Mouse (Mus musculus): Measurements from ENCODE around the gene Ext2. TPM values are rescaled to one million over a fixed set of nuclear protein-coding genes. Genes with fewer than 3 reads are reported as not detected.
A peak's percentile ranks its signal among the peaks of the same experiment; 100 is the strongest.

Gene Ext2
- 79.8 and 87.2 TPM in 2 replicates for polyA plus RNA-seq (2016; fragmentation: Nextera tagmentation; extraction: Ambion mirVana)

DNA sequence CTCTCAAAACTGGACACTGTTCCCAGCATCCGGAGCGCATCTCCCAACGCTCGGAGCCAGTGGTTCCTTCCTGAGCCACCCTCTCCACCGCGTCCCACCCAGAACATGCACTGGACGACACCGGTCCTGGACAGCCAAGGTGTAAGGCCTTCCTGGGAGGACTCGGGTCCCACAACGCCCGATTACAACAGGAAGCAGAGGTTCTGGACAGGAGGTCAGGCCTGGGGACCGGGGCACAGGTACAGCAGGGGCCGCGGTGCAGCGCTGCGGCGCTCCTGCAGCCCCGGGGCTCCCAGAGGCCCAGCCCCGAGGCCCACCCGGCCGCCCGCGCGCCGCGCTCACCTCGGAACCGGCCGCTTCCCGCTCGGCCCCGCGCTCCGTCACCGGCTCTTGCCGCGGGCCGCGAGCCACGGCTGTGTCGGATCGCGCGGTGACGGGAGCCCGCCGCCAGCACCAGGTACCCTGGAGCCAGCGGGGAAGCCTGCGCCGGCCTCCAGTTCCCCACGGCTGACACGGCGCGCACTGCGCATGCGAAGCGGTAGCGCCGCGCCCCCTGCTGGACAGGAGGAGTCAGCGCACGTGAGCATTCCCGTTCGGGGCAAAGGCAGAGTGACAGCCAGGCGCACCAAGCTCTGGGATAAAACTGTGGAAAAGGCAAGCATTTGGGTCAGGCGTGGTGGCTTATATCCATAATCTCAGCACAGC is at the start of gene Ext2:
Gene Ext2 (minus strand): TSS at position 524 of the 705 bp plus-strand sequence.
- WGBS = under 1% methylated on average over 65 of the region's 66 CpGs
- ATAC-seq (ENCODE audit: insufficient number of reproducible peaks, low FRiP score) = peak; percentile 89
- H3K4me3 ChIP-seq = peak within 1 kb of the TSS; percentile 97
- H3K27ac ChIP-seq (ENCODE audit: poor library complexity, severe bottlenecking) = no peak within 1 kb of the TSS
- H3K36me3 ChIP-seq = peaks cover 9% of the 10 kb centered on the region; the same call in 1 of the 2 replicates
- no peaks in the 10 kb centered on the region for H3K9me3 ChIP-seq (replicated peaks)
- no peaks in the 10 kb centered on the region for H3K27me3 ChIP-seq (replicated peaks)
- peaks cover 10% of the 10 kb centered on the region for H3K4me1 ChIP-seq (replicated peaks)
- peak within 1 kb of the TSS; percentile 83 for H3K4me2 ChIP-seq
- H3K9ac ChIP-seq = peak within 1 kb of the TSS; percentile 93

GRCm38 (mm10) chr2:93871411-93871925 is 49.1 kb upstream of the Ext2 start:
- Histone ChIP-seq H3K27ac (ENCODE audit: poor library complexity, severe bottlenecking) (no peak overlapping the region), H3K9ac (no peak overlapping the region), H3K4me2 (no peak overlapping the region), H3K9me3 (replicated peaks) (no peaks in the 10 kb centered on the region), H3K27me3 (replicated peaks) (peaks cover 5% of the 10 kb centered on the region; the same call in 1 of the 2 replicates), H3K4me1 (replicated peaks) (peaks cover 13% of the 10 kb centered on the region), H3K4me3 (no peak overlapping the region), H3K36me3 (no peaks in the 10 kb centered on the region)
- WGBS = 85% methylated on average over 4 of the region's 4 CpGs
- no peak for ATAC-seq (ENCODE audit: insufficient number of reproducible peaks, low FRiP score)

DNA sequence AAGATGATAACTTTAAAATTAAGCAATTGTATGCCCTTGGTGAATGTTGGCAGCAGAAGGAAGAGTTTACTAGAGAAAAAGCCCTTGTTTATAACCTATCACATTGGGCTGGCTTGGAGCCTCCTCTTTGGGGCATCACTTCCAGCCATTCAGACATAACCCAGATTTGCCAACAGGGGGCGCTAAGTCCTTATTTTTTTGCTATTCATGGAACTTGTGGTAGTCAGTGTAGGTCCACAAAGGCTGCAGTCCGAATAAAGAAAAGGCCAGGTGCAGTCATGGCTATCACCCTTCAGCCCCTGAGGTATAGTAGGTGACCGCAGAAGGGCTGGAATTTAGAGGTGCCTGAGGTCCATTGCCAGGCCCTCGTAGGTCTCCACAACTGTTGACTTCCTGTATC is 48.5 kb upstream of the Ext2 start:
- no peaks in the 10 kb centered on the region for H3K36me3 ChIP-seq
- no peak overlapping the region for H3K4me2 ChIP-seq
- H3K27me3 ChIP-seq (replicated peaks) = peaks cover 5% of the 10 kb centered on the region; the same call in 1 of the 2 replicates
- H3K4me1 ChIP-seq (replicated peaks) = peaks cover 13% of the 10 kb centered on the region
- no peak overlapping the region for H3K9ac ChIP-seq
- H3K4me3 ChIP-seq = no peak overlapping the region
- no peak overlapping the region for H3K27ac ChIP-seq (ENCODE audit: poor library complexity, severe bottlenecking)
- 0 out of 2 replicates have a peak, but pooled peaks have one; percentile 63 for ATAC-seq (ENCODE audit: insufficient number of reproducible peaks, low FRiP score)
- H3K9me3 ChIP-seq (replicated peaks) = no peaks in the 10 kb centered on the region
- WGBS = 40% methylated on average over 4 of the region's 4 CpGs

- H3K4me3 ChIP-seq = no peak within 1 kb of the TSS
- no peak within 1 kb of the TSS for H3K27ac ChIP-seq (ENCODE audit: poor library complexity, severe bottlenecking)
- H3K4me2 ChIP-seq = no peak within 1 kb of the TSS
- H3K9ac ChIP-seq = no peak within 1 kb of the TSS
- WGBS = 60% methylated on average over 7 of the region's 7 CpGs
- H3K36me3 ChIP-seq = no peaks in the 10 kb centered on the region
- ATAC-seq (ENCODE audit: insufficient number of reproducible peaks, low FRiP score) = no peak
- peaks cover 5% of the 10 kb centered on the region; the same call in 1 of the 2 replicates for H3K27me3 ChIP-seq (replicated peaks)
- peaks cover 9% of the 10 kb centered on the region for H3K4me1 ChIP-seq (replicated peaks)
- no peaks in the 10 kb centered on the region for H3K9me3 ChIP-seq (replicated peaks)
Measured at GRCm38 (mm10) chr2:93869107-93869600, 46.8 kb upstream of the Ext2 start, which contains the start of gene Accsl. Gene Accsl (minus strand): TSS chr2:93869157.

- H3K4me1 ChIP-seq (replicated peaks) = peaks cover 3% of the 10 kb centered on the region; the same call in 1 of the 2 replicates
- H3K4me2 ChIP-seq = no peak overlapping the region
- no peak overlapping the region for H3K27ac ChIP-seq (ENCODE audit: poor library complexity, severe bottlenecking)
- no peak overlapping the region for H3K4me3 ChIP-seq
- WGBS = 74% methylated on average over 11 of the region's 11 CpGs
- no peak overlapping the region for H3K9ac ChIP-seq
- ATAC-seq (ENCODE audit: insufficient number of reproducible peaks, low FRiP score) = no peak
- no peaks in the 10 kb centered on the region for H3K9me3 ChIP-seq (replicated peaks)
- H3K27me3 ChIP-seq (replicated peaks) = peaks cover 5% of the 10 kb centered on the region; the same call in 1 of the 2 replicates
- H3K36me3 ChIP-seq = no peaks in the 10 kb centered on the region
Measured at GRCm38 (mm10) chr2:93868566-93868965, 46.2 kb upstream of the Ext2 start.

DNA sequence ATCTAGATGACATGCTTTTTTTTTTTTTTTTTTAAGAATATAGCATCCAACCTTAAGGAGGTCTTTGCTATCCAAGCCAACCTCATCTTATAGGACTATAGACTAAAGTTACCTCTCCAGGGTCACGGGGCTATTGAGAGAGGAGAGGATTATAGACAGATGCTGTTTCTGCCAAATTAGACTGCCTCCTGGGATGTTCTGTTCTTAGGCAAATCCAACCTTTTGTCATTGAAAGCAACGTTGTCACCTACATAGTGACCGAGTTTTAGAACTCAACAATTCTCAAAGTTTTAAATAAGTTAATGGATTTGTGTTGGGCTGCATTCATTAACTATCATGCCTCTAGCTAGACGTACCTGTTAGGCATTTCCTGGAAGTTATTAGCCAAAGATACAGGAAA is 40.9 kb upstream of the Ext2 start:
- Histone ChIP-seq H3K36me3 (no peaks in the 10 kb centered on the region), H3K4me1 (replicated peaks) (no peaks in the 10 kb centered on the region), H3K9ac (no peak overlapping the region), H3K27me3 (replicated peaks) (peaks cover 11% of the 10 kb centered on the region), H3K4me3 (no peak overlapping the region), H3K27ac (ENCODE audit: poor library complexity, severe bottlenecking) (no peak overlapping the region), H3K9me3 (replicated peaks) (no peaks in the 10 kb centered on the region), H3K4me2 (no peak overlapping the region)
- no peak for ATAC-seq (ENCODE audit: insufficient number of reproducible peaks, low FRiP score)
- 66% methylated on average over 4 of the region's 4 CpGs for WGBS

DNA sequence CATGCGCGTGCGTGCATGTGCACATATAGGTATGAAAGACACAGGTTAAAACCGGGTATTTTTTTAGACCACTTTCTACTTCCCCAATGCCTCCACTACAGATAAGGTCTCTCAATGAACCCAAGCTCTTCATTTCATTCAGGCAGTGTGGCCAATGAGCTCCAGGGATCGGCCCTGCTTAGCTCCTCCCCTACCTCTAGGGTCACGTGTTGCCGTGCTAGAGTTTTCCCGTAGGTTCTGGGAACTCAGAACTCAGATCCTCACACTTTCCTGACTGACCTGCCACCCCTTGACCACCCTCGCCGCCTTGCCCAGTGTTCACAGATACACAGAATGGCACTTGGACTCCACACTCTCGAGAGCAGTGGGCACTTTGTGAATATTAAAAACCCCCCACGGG is 36.5 kb upstream of the Ext2 start:
- Histone ChIP-seq H3K9ac (no peak overlapping the region), H3K4me1 (replicated peaks) (no peaks in the 10 kb centered on the region), H3K27me3 (replicated peaks) (peaks cover 15% of the 10 kb centered on the region), H3K9me3 (replicated peaks) (no peaks in the 10 kb centered on the region), H3K36me3 (no peaks in the 10 kb centered on the region), H3K4me3 (no peak overlapping the region), H3K27ac (ENCODE audit: poor library complexity, severe bottlenecking) (no peak overlapping the region), H3K4me2 (no peak overlapping the region)
- ATAC-seq (ENCODE audit: insufficient number of reproducible peaks, low FRiP score) = no peak
- WGBS = 67% methylated on average over 12 of the region's 12 CpGs

DNA sequence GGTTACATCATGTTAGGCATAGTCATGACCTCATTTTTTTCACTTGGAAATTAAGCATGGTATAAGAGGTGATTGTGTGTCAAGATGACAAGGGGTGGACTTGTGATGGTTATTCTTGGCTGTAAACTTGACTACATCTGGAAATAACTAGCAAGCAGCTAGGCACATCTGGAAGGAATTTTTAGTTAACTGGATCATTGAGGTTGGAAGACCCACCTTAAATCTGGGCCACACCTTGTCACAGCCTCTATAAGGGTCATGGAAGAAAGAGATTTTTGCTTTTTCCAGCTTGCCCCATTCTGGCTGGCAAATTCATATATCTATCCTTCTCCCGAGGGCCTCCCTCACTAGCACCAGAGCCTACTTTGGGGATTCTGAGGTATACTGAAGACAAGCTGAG is 28.9 kb upstream of the Ext2 start:
- H3K9me3 ChIP-seq (replicated peaks) = no peaks in the 10 kb centered on the region
- 63% methylated on average over 1 of the region's 1 CpGs for WGBS
- peaks cover 10% of the 10 kb centered on the region for H3K36me3 ChIP-seq
- 0 out of 2 replicates have a peak, but pooled peaks cover 4% of the 10 kb centered on the region for H3K27me3 ChIP-seq (replicated peaks)
- ATAC-seq (ENCODE audit: insufficient number of reproducible peaks, low FRiP score) = no peak
- H3K4me3 ChIP-seq = no peak overlapping the region
- H3K9ac ChIP-seq = no peak overlapping the region
- peaks cover 13% of the 10 kb centered on the region for H3K4me1 ChIP-seq (replicated peaks)
- no peak overlapping the region for H3K27ac ChIP-seq (ENCODE audit: poor library complexity, severe bottlenecking)
- no peak overlapping the region for H3K4me2 ChIP-seq

DNA sequence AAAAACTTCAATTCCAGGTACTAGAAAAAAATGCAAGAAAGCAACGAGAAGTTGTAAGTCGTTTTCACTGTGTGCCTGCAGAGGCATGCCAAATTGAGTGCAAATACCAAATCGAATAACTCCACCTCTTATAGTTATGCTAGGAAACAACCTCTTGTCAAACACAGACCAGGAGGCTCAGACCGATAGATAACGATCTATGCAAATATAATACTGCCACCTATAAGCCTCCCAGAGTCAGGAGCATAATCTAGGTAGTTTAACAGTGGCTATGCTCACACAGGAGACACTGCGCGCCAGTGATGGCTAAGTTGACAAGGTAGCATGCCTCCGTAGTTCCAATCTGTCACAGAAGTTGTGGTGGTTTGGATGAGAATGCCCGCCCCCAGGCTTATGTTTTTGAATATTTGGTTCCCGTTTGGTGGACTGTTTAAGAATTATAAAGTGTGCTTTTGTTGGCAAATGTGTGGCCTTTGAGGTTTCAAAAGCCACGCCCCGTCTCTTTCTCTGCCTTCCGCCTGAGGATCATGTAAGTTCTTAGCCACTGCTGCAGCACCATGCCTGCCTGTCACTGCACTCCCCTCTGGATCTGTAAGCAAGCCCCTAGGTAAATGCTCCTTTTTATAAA is 28.1 kb upstream of the Ext2 start:
- Histone ChIP-seq H3K27ac (ENCODE audit: poor library complexity, severe bottlenecking) (no peak overlapping the region), H3K4me1 (replicated peaks) (peaks cover 13% of the 10 kb centered on the region), H3K4me2 (peak overlapping the region; percentile 78), H3K9me3 (replicated peaks) (no peaks in the 10 kb centered on the region), H3K36me3 (peaks cover 13% of the 10 kb centered on the region), H3K27me3 (replicated peaks) (0 out of 2 replicates have a peak, but pooled peaks cover 4% of the 10 kb centered on the region), H3K9ac (no peak overlapping the region), H3K4me3 (peak overlapping the region; percentile 69)
- WGBS = 42% methylated on average over 13 of the region's 13 CpGs
- ATAC-seq (ENCODE audit: insufficient number of reproducible peaks, low FRiP score) = no peak

- Histone ChIP-seq H3K9me3 (replicated peaks) (no peaks in the 10 kb centered on the region), H3K36me3 (peaks cover 17% of the 10 kb centered on the region), H3K4me1 (replicated peaks) (peaks cover 13% of the 10 kb centered on the region), H3K27me3 (replicated peaks) (no peaks in the 10 kb centered on the region), H3K4me2 (peak within 1 kb of the TSS; percentile 78), H3K9ac (peak within 1 kb of the TSS; percentile 81), H3K4me3 (peak within 1 kb of the TSS; percentile 69), H3K27ac (ENCODE audit: poor library complexity, severe bottlenecking) (peak within 1 kb of the TSS; percentile 86)
- ATAC-seq (ENCODE audit: insufficient number of reproducible peaks, low FRiP score) = peak; percentile 80
- WGBS = under 1% methylated on average over 28 of the region's 28 CpGs
Measured at GRCm38 (mm10) chr2:93849505-93850089, 27.2 kb upstream of the Ext2 start, which contains the start of gene Accs. Gene Accs (minus strand): TSS chr2:93849943.

- peaks cover 19% of the 10 kb centered on the region for H3K4me1 ChIP-seq (replicated peaks)
- H3K36me3 ChIP-seq = peaks cover 72% of the 10 kb centered on the region
- no peak overlapping the region for H3K9ac ChIP-seq
- no peaks in the 10 kb centered on the region for H3K9me3 ChIP-seq (replicated peaks)
- ATAC-seq (ENCODE audit: insufficient number of reproducible peaks, low FRiP score) = no peak
- H3K27ac ChIP-seq (ENCODE audit: poor library complexity, severe bottlenecking) = no peak overlapping the region
- WGBS = 70% methylated on average over 3 of the region's 3 CpGs
- no peak overlapping the region for H3K4me2 ChIP-seq
- no peak overlapping the region for H3K4me3 ChIP-seq
- H3K27me3 ChIP-seq (replicated peaks) = no peaks in the 10 kb centered on the region
Measured at GRCm38 (mm10) chr2:93841349-93841748, 19.0 kb upstream of the Ext2 start.

Measured in heart, embryonic 12.5 days (tissue).